Mouse (Mus musculus): ENCODE measurements around the gene Slc16a10. TPM values are rescaled to one million over a fixed set of nuclear protein-coding genes. Genes with fewer than 3 reads are reported as not detected.
"Not testable (repeated sequence)": the region's sequence is repeated elsewhere in the genome, so short reads cannot be mapped to it uniquely, and the experiment has no call there.

Slc16a10 gene
- total and polyA plus RNA-seq, 3 experiments, result 11.5 to 24.2 (median 21.1) TPM

GRCm38 (mm10) chr10:40025560-40025959 is 116.5 kb downstream of the Slc16a10 start:
- no peak for DNase-seq

- peak; percentile 91 for DNase-seq
Measured at GRCm38 (mm10) chr10:40024554-40025428, 117.3 kb downstream of the Slc16a10 start, which contains the start of gene Mfsd4b1. Gene Mfsd4b1 (minus strand): TSS chr10:40025268.

DNA sequence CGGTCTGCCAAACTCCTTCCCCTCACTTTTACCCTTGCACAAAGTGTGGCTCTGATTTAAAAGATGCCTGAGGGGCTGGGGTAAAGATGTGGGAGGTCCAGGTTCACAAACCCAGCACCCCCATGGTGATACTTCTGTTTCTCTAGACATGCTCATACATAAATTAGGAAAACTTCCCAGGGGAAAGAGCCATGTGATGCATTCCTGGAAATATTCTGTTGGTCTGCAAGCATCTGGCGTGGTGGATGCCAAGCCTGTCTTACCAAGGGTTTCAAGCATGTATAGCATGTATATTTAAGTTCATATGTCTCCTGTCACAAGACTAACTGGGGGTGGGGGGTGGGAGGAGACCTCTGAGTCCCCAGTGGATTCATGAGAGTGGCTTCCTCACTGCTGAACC is 121.7 kb downstream of the Slc16a10 start:
- DNase-seq, result no peak

DNA sequence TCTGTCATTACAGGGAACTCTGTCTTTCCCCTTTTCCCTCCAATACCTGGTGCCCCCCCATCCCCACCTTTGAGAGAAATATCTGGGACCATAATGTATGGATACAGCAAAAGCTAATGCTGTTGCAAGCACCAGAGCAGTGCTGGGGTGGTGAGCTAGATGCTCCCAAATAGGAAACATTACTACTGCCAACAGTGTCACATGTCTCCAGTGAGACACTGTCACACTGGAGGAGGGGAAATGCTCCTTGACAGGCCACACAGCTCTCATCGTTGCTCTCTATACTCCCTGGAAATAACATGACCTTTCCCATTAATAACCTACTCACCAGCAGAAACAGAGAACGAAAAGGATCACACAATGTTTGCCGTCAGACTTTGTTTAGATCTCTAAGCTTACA is 122.6 kb downstream of the Slc16a10 start:
- DNase-seq, result no peak

- DNase-seq, result no peak
Measured at GRCm38 (mm10) chr10:40018261-40018860, 123.7 kb downstream of the Slc16a10 start.

DNA sequence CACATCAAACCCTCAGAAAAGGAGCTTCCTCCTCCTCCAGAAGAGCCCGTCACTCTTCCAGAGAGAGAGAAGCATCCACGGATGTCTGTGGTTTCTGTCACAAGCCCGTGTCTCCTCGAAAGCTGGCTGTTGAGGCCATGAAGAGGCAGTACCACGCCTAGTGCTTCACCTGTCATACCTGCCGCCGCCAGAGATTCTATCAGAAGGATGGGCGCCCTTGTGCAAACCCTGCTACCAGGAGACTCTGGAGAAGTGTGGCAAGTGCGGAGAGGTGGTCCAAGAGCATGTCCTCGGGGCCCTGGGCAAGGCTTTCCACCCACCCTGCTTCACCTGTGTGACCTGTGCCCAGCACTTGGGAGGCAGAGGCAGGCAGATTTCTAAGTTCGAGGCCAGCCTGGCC is 132.5 kb downstream of the Slc16a10 start:
- no peak for DNase-seq

GRCm38 (mm10) chr10:40008847-40009246 is 133.2 kb downstream of the Slc16a10 start:
- DNase-seq, result not testable (repeated sequence)

- no peak for DNase-seq
Measured at GRCm38 (mm10) chr10:40007953-40008352, 134.1 kb downstream of the Slc16a10 start.

DNA sequence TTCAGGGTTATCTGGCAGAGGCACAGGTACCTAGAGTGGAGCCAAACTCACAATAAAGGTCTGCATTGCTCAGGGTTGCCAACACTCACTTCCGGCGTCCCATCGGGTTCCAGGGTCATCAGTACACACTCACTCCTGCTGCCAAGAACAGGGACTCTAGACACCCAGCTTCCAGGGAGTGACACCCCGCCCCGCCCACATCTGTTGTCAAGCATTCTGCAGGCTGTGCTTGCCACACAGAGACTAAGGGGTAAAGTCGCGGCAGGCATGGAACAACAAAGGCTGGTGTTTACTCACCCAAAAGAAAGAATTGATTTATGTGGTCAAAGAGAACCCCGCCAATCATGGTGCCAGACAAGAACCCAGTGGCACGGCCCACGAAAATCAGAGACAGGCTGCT is 135.1 kb downstream of the Slc16a10 start:
- peak; percentile 21 for DNase-seq

- no peak for DNase-seq
Measured at GRCm38 (mm10) chr10:40000746-40001145, 141.3 kb downstream of the Slc16a10 start.

DNA sequence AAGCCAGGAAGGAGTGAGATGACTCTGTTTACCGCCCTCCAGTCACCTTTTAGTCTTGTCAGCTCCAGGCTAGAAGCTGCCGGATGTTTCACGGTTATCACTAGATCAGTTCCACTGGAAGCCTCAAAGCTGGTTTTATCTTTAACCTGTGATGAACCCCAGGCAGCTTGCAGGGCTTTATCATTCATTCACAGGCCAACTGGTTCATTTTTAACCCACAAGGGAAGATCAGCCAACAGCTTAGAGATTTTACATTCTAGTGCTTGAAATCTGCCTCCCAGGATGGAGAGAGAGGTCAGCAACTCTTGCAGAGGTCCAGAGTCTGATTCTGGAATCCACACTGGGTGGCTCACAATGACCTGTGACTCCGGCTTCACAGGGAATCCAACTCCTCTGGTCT is 150.9 kb downstream of the Slc16a10 start:
- DNase-seq, result no peak

GRCm38 (mm10) chr10:39986466-39986865 is 155.6 kb downstream of the Slc16a10 start, which contains the start of gene Mfsd4b5:
Gene Mfsd4b5 (minus strand): TSS chr10:39986646.
- no peak for DNase-seq

Other genes with a start within 250 kb of the Slc16a10 start
- gene Mfsd4b4, start 243.0 kb downstream of the Slc16a10 start, total RNA-seq (2021), result 10 to 100 TPM in 1 of 2 experiments, 1 to 10 TPM in 1; 5.0 to 11.5 TPM
- gene Mfsd4b4, start 243.0 kb downstream of the Slc16a10 start, polyA plus RNA-seq (2012; rRNA removed), result 2.6 and 2.8 TPM in 2 replicates
- gene Mfsd4b2, start 215.3 kb downstream of the Slc16a10 start, total RNA-seq (2021), result under 1 TPM; 0.32 to 0.41 TPM
- 0.03 TPM in 1 of 2 replicates, not detected in the other for gene Mfsd4b2, start 215.3 kb downstream of the Slc16a10 start, polyA plus RNA-seq (2012; rRNA removed)
- gene Mfsd4b3, start 182.1 kb downstream of the Slc16a10 start, total RNA-seq (2021), result 1 to 10 TPM; 3.9 to 9.7 TPM
- 2.0 and 2.9 TPM in 2 replicates for gene Mfsd4b3, start 182.1 kb downstream of the Slc16a10 start, polyA plus RNA-seq (2012; rRNA removed)
- 1 to 10 TPM; 1.0 to 1.2 TPM for gene Mfsd4b5, start 155.6 kb downstream of the Slc16a10 start, total RNA-seq (2021)
- gene Mfsd4b5, start 155.6 kb downstream of the Slc16a10 start, polyA plus RNA-seq (2012; rRNA removed), result 0.40 and 0.43 TPM in 2 replicates
- gene Mfsd4b1, start 117.0 kb downstream of the Slc16a10 start, total RNA-seq (2021), result 1 to 10 TPM; 3.0 to 3.1 TPM
- gene Mfsd4b1, start 117.0 kb downstream of the Slc16a10 start, polyA plus RNA-seq (2012; rRNA removed), result 0.62 and 1.5 TPM in 2 replicates
- 10 to 100 TPM; 23.2 to 27.7 TPM for gene Rpf2, start 104.8 kb upstream of the Slc16a10 start, total RNA-seq (2021)
- gene Rpf2, start 104.8 kb upstream of the Slc16a10 start, polyA plus RNA-seq (2012; rRNA removed), result 0.61 and 0.97 TPM in 2 replicates
- gene Gtf3c6, start 115.8 kb upstream of the Slc16a10 start, total RNA-seq (2021), result 10 to 100 TPM; 39.4 to 46.8 TPM
- 3.6 and 4.0 TPM in 2 replicates for gene Gtf3c6, start 115.8 kb upstream of the Slc16a10 start, polyA plus RNA-seq (2012; rRNA removed)
- 10 to 100 TPM; 39.5 to 47.5 TPM for gene Amd1, start 159.9 kb upstream of the Slc16a10 start, total RNA-seq (2021)
- 1.8 and 2.0 TPM in 2 replicates for gene Amd1, start 159.9 kb upstream of the Slc16a10 start, polyA plus RNA-seq (2012; rRNA removed)
- 10 to 100 TPM in 1 of 2 experiments, 1 to 10 TPM in 1; 8.7 to 12.7 TPM for gene Cdk19, start 197.3 kb upstream of the Slc16a10 start, total RNA-seq (2021)
- 5.2 and 5.8 TPM in 2 replicates for gene Cdk19, start 197.3 kb upstream of the Slc16a10 start, polyA plus RNA-seq (2012; rRNA removed)

Data from adrenal gland, adult 2 months (tissue).